Mouse (Mus musculus): ENCODE data around the gene Acp6. TPM values are rescaled to one million over a fixed set of nuclear protein-coding genes. Genes with fewer than 3 reads are reported as not detected.

The Acp6 gene
- polyA plus RNA-seq, 1 experiment from 2014 or later = 53.7 TPM

Other genes starting within 250 kb of the Acp6 start
- 0.09 and 0.18 TPM in 2 replicates for gene Gja8, start 232.8 kb upstream of the Acp6 start, polyA plus RNA-seq (2015; fragmentation: Nextera tagmentation; extraction: Ambion mirVana)
- 61.3 and 66.6 TPM in 2 replicates for gene Bcl9, start 139.1 kb downstream of the Acp6 start, polyA plus RNA-seq (2015; fragmentation: Nextera tagmentation; extraction: Ambion mirVana)